Mouse (Mus musculus): Measurements from ENCODE around the gene Asic5. TPM values are rescaled to one million over a fixed set of nuclear protein-coding genes. Genes with fewer than 3 reads are reported as not detected.

The Asic5 gene
- total RNA-seq (2021): not detected
- long read RNA-seq, experiment 1: 0 reads
- long read RNA-seq, experiment 2: 0 reads

DNA sequence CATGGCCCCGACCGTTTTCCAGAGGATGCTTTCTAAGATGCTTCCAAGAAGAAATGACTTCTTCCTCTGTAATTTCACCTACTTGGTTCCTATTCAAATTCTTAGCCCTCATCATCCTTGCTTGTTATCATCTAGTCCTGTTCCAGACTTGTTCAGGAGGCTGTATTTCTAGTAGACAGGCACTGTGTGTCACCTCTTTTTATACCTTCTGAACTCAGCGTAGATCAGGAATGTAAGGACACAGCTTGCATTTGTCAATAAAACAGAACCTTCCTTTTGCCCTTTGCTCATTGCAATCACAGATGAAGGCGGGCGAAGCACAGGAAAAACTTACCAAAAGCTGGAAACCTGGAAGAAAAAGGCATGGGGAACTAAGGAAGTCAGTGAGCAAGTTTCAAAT is at the start of gene Asic5:
Gene Asic5 (plus strand): TSS at position 301 of the 400 bp plus-strand sequence.
- DNase-seq (ENCODE audit: low spot score in 2 of 2): no peak

GRCm38 (mm10) chr3:81933348-81933747 is 48.7 kb upstream of the Asic5 start:
- DNase-seq (ENCODE audit: low spot score in 2 of 2): no peak

DNA sequence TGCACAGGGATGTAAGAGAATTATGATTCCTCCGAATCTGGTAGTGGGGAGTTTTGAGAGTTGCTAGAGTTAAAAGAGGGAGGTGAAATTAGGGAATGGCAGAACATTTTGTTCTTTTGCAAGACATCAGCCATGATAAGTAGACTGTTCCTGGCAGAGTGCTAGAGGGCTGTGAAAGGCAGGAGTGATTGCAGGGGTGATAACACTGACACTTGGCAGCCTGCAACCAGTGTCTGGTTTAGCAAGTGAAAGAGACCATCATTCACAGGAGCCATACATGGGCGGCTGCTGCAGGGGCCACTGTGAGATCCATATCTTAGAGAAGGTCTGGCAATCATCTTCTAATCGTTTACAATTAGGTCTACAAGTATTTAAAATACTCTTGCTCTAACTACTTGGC is 43.2 kb upstream of the Asic5 start:
- no peak for DNase-seq (ENCODE audit: low spot score in 2 of 2)

DNA sequence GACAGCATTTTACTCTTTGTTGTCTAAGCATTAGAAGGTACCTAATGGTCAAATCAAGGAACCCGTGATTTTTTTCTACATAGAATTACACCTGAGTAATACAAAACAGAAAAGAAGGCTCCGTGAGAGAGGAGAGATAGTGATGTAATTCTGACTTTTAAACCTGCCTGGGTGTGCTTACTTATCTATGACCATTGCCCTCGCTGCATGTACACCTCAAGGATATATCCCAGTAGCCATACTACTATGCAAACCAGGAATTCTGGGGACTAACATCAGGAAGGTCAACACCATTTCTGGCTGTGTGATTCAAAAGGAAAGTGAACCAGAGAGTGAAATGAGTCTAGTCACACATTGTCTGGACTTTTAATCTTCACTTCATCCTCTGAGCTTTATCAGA is 39.7 kb upstream of the Asic5 start:
- no peak for DNase-seq (ENCODE audit: low spot score in 2 of 2)

GRCm38 (mm10) chr3:81943097-81943496 is 39.0 kb upstream of the Asic5 start:
- no peak for DNase-seq (ENCODE audit: low spot score in 2 of 2)

- no peak for DNase-seq (ENCODE audit: low spot score in 2 of 2)
These were observed 37.2 kb upstream of the Asic5 start for GRCm38 (mm10) chr3:81944851-81945393.

DNA sequence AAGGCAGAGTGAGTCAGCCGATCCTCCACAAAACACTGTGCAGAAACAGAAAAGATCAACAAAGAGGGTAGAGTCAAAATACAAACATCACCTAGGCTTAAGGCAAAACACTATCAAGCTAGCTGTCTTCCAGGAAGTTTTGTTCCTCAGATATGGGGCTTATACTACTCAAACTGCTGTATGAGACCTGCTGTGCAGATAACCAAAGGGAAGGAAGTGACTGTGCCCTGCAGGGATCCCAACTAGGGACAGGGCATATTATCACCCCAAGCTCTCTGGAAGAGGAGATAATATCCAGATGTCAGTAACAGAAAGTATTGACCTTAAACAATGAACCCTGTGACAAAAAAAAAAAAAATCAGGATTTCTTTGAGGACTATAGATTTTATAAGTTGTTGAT is 33.0 kb upstream of the Asic5 start:
- no peak for DNase-seq (ENCODE audit: low spot score in 2 of 2)

- no peak for DNase-seq (ENCODE audit: low spot score in 2 of 2)
These were observed 30.3 kb upstream of the Asic5 start for GRCm38 (mm10) chr3:81951785-81952184.

DNA sequence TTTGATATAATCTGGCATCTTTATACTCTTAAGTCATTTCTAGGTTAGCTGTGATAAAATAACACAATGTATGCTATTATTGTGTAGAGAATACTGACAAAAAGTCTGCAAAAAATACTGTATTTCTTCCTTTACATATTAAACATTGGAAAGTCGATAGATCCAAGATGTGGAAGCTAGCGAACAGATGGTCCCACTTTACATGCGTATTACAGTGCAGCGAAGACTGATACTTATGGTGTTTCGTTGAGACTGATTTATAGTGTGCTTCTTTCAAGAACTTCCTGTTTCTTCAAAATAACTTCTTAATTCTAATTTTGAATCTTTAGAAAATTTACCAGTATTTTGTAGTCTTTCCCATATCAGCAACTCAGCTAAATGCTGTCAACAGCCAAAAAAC is 24.6 kb upstream of the Asic5 start:
- DNase-seq (ENCODE audit: low spot score in 2 of 2): no peak

DNA sequence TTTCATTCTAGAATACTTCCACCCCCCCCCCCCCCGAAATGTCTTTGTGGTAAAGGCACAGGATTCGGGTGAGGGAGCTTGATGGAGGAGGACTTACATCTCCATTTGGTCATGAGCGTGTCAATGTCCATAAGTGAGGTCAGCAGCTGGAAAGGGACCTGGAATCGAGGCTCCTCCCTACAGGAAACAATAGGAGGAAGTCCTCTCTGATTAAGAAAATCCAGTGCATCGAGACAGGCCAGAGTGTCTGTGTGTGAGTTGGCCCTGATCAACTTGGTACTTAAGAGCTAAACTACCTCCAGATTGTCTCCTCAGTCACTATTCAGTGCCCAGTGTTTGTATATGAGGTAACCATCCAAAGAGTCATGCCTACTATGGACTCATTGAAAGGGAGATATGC is 20.8 kb upstream of the Asic5 start:
- DNase-seq (ENCODE audit: low spot score in 2 of 2): no peak

DNA sequence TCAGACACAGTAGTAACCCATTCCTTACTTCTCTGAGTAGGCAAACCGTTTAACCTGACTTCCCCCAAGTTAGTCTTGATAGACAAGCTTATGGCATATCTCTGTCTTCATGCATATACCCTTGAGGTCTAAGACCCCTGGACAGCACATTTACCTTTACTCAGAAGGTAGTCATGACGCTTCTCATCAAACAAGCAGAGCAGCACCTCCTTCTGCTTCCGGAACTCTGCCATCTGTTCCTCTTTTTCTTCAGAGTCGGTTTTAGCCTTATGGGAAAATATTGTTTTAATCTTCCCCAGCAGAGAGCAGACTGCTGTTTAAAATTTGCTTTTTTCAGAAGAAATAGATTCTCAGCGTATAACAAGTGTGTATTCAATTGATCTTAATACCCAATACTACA is 18.3 kb upstream of the Asic5 start:
- no peak for DNase-seq (ENCODE audit: low spot score in 2 of 2)

DNA sequence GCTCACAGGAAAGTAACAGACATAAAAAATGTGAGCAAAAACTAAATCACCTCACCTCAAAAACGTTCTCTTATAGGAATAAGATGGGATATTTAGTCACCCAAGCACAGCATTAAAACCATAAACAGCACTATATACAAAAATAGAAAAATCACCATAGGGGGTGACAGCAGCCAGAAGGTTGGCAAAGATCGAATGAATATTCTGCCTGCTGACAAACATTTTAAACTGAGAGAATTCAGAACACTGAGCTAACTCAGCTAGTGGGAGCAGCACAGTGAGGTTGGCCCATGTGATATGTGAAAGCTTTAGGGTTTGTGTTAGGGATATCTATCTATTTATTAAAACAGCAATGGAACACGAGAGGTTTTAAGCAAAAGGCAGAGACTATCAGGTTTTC is 17.5 kb upstream of the Asic5 start:
- DNase-seq (ENCODE audit: low spot score in 2 of 2): no peak

DNA sequence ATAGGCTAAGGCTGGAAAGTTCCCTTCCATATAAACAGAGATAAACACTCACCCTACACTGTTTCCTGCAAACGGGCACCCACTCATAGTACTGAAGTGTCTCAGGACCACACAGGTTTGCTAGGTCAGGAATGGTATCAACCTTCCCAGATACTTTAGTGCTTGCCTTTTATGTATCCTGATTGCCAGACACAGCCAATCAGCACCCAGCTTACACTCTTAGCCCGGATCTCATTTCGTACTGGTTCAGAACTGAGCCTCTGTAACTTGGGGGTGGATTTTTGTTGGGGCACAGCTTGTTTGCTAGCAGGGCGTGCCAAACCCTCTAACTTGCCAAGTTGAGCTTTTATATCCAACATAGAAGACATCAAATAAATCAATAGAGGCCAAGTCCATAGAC is 6.5 kb upstream of the Asic5 start:
- no peak for DNase-seq (ENCODE audit: low spot score in 2 of 2)

DNA sequence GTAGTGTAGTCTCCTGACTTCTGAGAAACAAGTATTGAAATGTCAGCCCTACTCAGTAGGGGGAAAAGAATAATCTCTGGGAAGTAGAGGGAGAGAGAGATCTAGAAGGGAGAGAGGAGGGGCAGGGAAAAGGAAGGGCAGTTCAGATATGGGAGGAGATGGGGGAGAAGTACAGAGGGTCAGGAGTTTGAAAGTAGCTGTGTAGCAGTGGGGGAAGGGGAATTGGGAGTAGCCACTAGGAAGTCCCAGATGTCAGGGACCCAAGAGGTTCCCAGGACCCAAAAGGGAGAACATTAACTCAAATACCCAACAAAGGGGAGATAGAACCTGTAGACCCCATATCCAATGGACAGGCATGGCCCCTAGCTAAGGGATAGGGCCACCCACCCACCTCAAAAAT is 6.0 kb upstream of the Asic5 start, which contains the start of gene Tdo2:
Gene Tdo2 (minus strand): TSS at position 101 of the 400 bp plus-strand sequence.
- DNase-seq (ENCODE audit: low spot score in 2 of 2): no peak

- no peak for DNase-seq (ENCODE audit: low spot score in 2 of 2)
These were observed 514 bp upstream of the Asic5 start for GRCm38 (mm10) chr3:81981576-81981975.

DNA sequence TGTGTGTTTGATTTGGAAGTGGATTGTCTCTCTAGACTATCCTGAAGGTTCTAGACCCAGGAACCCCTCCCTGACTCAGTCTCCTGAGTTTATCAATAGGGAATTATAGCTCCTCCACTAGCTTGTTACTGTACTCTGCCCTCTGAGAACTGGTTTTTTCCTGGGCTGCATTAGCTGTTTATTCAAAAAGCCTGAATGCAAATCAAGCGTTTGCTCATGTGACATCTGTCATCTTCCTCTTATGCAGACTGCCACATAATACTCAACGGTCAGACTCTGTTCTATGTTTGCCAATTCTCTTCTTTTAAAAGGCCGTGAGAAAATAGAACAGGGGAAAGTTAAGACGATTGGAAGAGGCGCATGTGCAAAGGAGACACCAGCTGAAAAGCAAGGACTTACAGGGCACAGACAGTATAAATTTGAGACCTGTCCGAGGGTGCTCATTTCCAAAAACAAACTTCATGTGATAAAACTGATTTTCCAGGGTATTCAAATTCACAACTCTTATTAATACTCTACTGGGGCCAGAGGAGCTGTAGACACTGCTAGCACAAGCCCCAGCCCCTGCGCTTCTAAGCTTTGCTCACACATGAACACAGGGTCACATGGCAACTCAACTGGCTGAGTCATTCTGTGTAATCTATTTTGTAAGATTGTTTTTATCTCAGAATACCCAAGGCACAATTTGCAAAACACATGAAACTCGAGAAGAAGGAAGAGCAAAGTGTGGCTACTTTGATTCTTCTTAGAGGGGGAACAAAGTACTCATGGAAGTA is 1.2 kb downstream of the Asic5 start:
- DNase-seq (ENCODE audit: low spot score in 2 of 2): no peak

GRCm38 (mm10) chr3:81985100-81985499 is 3.0 kb downstream of the Asic5 start:
- DNase-seq (ENCODE audit: low spot score in 2 of 2): no peak

GRCm38 (mm10) chr3:81986103-81986502 is 4.0 kb downstream of the Asic5 start:
- DNase-seq (ENCODE audit: low spot score in 2 of 2): no peak

GRCm38 (mm10) chr3:81987628-81988027 is 5.5 kb downstream of the Asic5 start:
- DNase-seq (ENCODE audit: low spot score in 2 of 2): no peak

GRCm38 (mm10) chr3:81989692-81990141 is 7.6 kb downstream of the Asic5 start:
- no peak for DNase-seq (ENCODE audit: low spot score in 2 of 2)

DNA sequence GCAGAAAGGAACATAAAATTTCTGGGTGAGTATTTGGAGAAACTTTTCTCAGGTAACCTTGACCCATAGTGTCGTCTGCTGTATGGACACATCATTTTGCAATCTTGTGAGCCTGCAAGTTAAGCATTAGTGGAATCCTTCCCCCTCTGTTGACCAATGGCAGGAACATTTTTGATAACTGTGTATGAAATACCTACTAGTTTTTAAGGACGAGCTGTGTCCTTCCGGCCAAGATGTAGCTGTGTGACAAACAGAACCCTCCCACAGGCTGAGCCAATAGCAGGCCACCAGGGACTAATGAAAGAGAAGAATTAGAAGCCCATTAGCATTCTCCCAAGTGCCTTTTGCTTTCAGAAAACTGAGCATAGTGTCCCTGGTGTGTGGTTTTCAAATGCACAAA is 8.4 kb downstream of the Asic5 start:
- DNase-seq (ENCODE audit: low spot score in 2 of 2): no peak

DNA sequence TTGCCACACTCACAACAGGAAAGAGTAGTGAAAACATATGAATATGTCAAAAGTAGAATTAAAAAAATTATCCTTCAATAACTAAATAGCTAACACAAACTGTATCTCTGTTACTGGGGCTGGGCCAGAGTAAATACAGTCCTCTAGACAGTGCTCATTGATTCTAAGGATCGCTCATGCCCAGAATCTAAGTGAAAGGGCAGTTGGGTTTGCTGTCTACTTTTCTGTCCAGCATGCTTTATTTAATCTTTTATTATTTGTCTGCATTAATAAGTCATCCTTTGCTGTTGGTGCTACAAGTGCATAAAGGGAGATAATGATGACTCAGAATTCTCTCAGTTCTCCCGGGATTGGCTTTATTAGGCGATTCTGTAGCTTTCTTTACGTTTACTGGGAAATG is 13.3 kb downstream of the Asic5 start:
- no peak for DNase-seq (ENCODE audit: low spot score in 2 of 2)

DNA sequence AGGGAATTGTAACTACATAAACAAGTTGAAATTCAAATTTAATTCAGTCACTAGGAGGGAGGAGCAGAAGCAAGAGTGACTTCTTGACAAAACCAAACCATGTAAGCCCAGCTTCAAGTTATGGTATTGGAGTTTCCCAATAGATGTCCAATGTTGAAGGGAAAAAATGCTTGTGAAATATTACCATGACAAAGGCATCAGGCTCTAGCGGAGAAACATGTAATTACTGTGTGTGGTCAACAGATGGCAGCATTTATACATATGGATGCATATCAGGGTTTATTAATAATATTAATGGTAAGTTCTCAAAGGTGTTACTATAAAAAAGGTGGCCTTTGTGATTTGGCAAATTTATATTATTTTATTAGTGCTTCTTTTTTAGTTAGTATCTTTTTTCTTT is 13.9 kb downstream of the Asic5 start:
- peak; percentile 15 to 34 for DNase-seq (ENCODE audit: low spot score in 2 of 2)

Data from left cerebral cortex, adult 18-20 months (tissue).